Mouse (Mus musculus) thymus, adult 2 months (tissue): Measurements from ENCODE around the gene Rreb1.

Experiments
- CTCF ChIP-seq: fragments of 200-500 bp; IDR thresholded peaks from 2 replicates; pipeline ENCODE4 v1.5.1; 2012; ENCODE audit warnings: mild to moderate bottlenecking, control low read depth, low read length, moderate library complexity, borderline replicate concordance; ENCODE audit not compliant: control insufficient read depth, poor library complexity, insufficient read depth; ENCODE audit errors: extremely low read depth
- POLR2A ChIP-seq: fragments of 200-500 bp; IDR thresholded peaks from 2 replicates; pipeline ENCODE4 v1.6.1; 2012; ENCODE audit warnings: mild to moderate bottlenecking, low read length, control low read depth, moderate library complexity; ENCODE audit not compliant: control insufficient read depth, poor library complexity, insufficient read depth; ENCODE audit errors: extremely low read depth

DNA sequence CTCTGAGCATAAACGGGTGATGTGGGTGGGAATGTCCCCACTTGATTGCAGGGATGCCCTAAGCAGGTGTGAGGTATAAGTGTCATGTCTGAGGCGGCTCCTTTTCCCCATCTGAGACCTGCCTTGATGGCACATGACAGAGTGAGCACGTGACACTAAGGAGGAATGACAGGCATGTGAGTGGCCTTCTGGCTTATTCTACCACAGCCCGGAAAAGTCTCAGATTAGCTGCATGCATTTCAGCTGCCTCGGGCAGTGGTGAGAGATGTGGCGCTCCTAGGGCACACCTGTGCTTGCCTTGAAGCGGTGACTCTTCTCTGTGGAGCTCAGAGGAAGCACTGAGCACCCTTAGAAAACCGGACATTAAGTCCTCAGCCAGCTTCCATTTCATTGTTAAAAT is 167.2 kb downstream of the Rreb1 start:
- TF ChIP-seq POLR2A (no peak), CTCF (no peak)
